Mouse (Mus musculus): ENCODE measurements at regions not wholly inside any gene's neighbourhood (a gene's known extent, or its start where the extent isn't known, plus 50 kb on each side); places are given as distances from the start of the nearest gene placed in this dataset.

GRCm38 (mm10) chr2:30712841-30713401 is 90.5 kb downstream of the 1700001O22Rik start (continued):
- TF ChIP-seq MAFK (IDR thresholded peaks at IDR 0.05; ENCODE audit: borderline replicate concordance, low read depth, low read length) (no peak), NELFE (IDR thresholded peaks at IDR 0.05; ENCODE audit: low read depth, low read length) (no peak), GABPA (IDR thresholded peaks at IDR 0.05; ENCODE audit: low read depth, low read length) (no peak)

- Histone ChIP-seq H3K9me3 (replicated peaks; ENCODE audit: insufficient read depth, low read length) (no peaks in the 10 kb centered on the region), H3K79me2 (ENCODE audit: control insufficient read depth, insufficient read depth, low read length, poor library complexity) (no peaks in the 10 kb centered on the region; the same call in 1 of the 2 replicates), H3K36me3 (ENCODE audit: control insufficient read depth in 1 of 2, insufficient read depth in 2 of 2, low read length in 2 of 2) (peaks cover 0 to 5% of the 10 kb centered on the region in 2 experiments; a peak in 2 of 4 replicates), H3K4me1 (ENCODE audit: control insufficient read depth in 1 of 2, insufficient read depth in 2 of 2, low read length in 2 of 2) (peaks cover 3 to 15% of the 10 kb centered on the region in 2 experiments; a peak in 3 of 4 replicates), H3K27me3 (ENCODE audit: control insufficient read depth in 1 of 2, insufficient read depth in 2 of 2, low read length in 2 of 2) (no peaks in the 10 kb centered on the region), H3K4me3 (ENCODE audit: control insufficient read depth in 1 of 2, insufficient read depth in 1 of 2, low read depth in 2 of 2, low read length in 2 of 2) (peak overlapping the region; percentile 40 to 59), H3K27ac (ENCODE audit: control insufficient read depth, low read depth, low read length) (peak overlapping the region; percentile 46), H3K9ac (ENCODE audit: control insufficient read depth, low read depth, low read length, poor library complexity, severe bottlenecking) (peak overlapping the region; percentile 57)
- DNase-seq (ENCODE audit: low read depth, low spot score) = peak; percentile 64
- TF ChIP-seq SIN3A (IDR thresholded peaks at IDR 0.05; ENCODE audit: low read length) (0 out of 2 replicates have a peak, but pooled peaks have one; percentile 40), KAT2A (conservative IDR thresholded peaks at IDR 0.05; ENCODE audit: low read depth, low read length) (no peak), RCOR1 (IDR thresholded peaks at IDR 0.05; ENCODE audit: low read depth, low read length) (no peak), POLR2A (IDR thresholded peaks at IDR 0.05; ENCODE audit: control insufficient read depth in 1 of 2, insufficient read depth in 1 of 2, low read depth in 1 of 2, low read length in 2 of 2, poor library complexity in 1 of 2) (0 out of 4 replicates have a peak, but pooled peaks of 1 of the 2 experiments have one; percentile 25), ETS1 (IDR thresholded peaks at IDR 0.05; ENCODE audit: low read depth, low read length) (peak; percentile 35; the same call in 1 of the 2 replicates), MAZ (IDR thresholded peaks at IDR 0.05; ENCODE audit: low read depth, low read length) (peak; percentile 56; the same call in 1 of the 2 replicates)
Measured at GRCm38 (mm10) chr2:30711853-30712498, 91.5 kb downstream of the 1700001O22Rik start.

- Histone ChIP-seq H3K4me1 (ENCODE audit: control insufficient read depth in 1 of 2, insufficient read depth in 2 of 2, low read length in 2 of 2) (peaks cover 3 to 12% of the 10 kb centered on the region in 2 experiments; a peak in 3 of 4 replicates), H3K27me3 (ENCODE audit: control insufficient read depth in 1 of 2, insufficient read depth in 2 of 2, low read length in 2 of 2) (no peaks in the 10 kb centered on the region), H3K9me3 (replicated peaks; ENCODE audit: insufficient read depth, low read length) (no peaks in the 10 kb centered on the region), H3K4me3 (ENCODE audit: control insufficient read depth in 1 of 2, insufficient read depth in 1 of 2, low read depth in 2 of 2, low read length in 2 of 2) (peak overlapping the region; percentile 40 to 59; a peak in 2 of 4 replicates), H3K9ac (ENCODE audit: control insufficient read depth, low read depth, low read length, poor library complexity, severe bottlenecking) (peak overlapping the region; percentile 57; the same call in 1 of the 2 replicates), H3K36me3 (ENCODE audit: control insufficient read depth in 1 of 2, insufficient read depth in 2 of 2, low read length in 2 of 2) (peaks cover 0 to 5% of the 10 kb centered on the region in 2 experiments; a peak in 2 of 4 replicates), H3K79me2 (ENCODE audit: control insufficient read depth, insufficient read depth, low read length, poor library complexity) (no peaks in the 10 kb centered on the region; the same call in 1 of the 2 replicates), H3K27ac (ENCODE audit: control insufficient read depth, low read depth, low read length) (no peak overlapping the region)
- TF ChIP-seq NRF1 (IDR thresholded peaks at IDR 0.05; ENCODE audit: insufficient read depth, low read depth, low read length, poor library complexity, severe bottlenecking) (0 out of 2 replicates have a peak, but pooled peaks have one; percentile 28), MYB (IDR thresholded peaks at IDR 0.05; ENCODE audit: low read depth, low read length) (no peak)
- DNase-seq (ENCODE audit: low read depth, low spot score) = peak; percentile 28
Measured at GRCm38 (mm10) chr2:30711476-30711852, 92.0 kb downstream of the 1700001O22Rik start.
